Mouse (Mus musculus) spleen, adult 2 months (tissue): ENCODE measurements around the gene Exoc4.

Experiments
- CTCF ChIP-seq: fragments of 200-500 bp; IDR thresholded peaks from 2 replicates; pipeline ENCODE4 v1.5.1; 2011; ENCODE audit warnings: mild to moderate bottlenecking, inconsistent platforms; ENCODE audit not compliant: insufficient read depth, insufficient read length, insufficient replicate concordance; ENCODE audit errors: extremely low read depth
- POLR2A ChIP-seq: fragments of 200-500 bp; IDR thresholded peaks from 2 replicates; pipeline ENCODE4 v1.6.1; 2011; ENCODE audit warnings: low read depth, low read length, inconsistent platforms

DNA sequence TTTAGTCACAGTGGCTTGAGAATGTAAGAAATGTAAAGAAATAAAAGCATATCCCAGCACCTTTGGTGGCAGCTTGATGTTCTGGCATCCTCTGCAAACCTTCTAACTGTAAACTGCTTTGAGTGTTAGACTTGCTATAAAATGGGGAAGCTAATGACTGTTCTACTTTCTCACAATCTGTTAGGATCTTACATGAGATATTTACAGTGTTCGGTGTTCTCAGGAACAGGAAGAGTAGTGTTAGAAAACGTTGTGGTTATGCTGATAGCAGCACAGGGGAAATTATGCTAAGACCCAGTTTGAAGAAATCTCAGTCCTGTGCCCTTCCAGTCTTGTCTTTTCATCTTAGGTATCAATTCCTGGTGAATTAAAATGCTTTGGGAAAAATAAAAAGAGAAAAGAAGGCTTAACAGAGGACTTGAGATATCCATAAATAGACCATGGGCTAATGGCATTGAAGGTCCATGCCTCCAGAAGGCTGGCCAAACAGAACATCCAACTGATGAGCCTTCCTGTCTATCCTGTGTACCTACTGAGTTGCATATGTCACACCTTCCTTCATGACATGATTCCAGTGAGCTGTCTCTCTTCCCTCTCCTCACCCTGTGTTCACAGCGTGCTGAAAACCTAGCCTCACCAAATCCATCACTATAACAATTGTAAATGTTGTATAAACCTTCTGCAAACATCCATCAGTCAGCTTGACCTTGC is 557.3 kb downstream of the Exoc4 start:
- no peak for TF ChIP-seq POLR2A
- TF ChIP-seq CTCF, result no peak
